Mouse (Mus musculus): ENCODE results near the gene Wif1. TPM values are rescaled to one million over a fixed set of nuclear protein-coding genes. Genes with fewer than 3 reads are reported as not detected.

The Wif1 gene
- total and polyA plus RNA-seq, 2 experiments from 2014 or later: 6.0 to 6.1 TPM

DNA sequence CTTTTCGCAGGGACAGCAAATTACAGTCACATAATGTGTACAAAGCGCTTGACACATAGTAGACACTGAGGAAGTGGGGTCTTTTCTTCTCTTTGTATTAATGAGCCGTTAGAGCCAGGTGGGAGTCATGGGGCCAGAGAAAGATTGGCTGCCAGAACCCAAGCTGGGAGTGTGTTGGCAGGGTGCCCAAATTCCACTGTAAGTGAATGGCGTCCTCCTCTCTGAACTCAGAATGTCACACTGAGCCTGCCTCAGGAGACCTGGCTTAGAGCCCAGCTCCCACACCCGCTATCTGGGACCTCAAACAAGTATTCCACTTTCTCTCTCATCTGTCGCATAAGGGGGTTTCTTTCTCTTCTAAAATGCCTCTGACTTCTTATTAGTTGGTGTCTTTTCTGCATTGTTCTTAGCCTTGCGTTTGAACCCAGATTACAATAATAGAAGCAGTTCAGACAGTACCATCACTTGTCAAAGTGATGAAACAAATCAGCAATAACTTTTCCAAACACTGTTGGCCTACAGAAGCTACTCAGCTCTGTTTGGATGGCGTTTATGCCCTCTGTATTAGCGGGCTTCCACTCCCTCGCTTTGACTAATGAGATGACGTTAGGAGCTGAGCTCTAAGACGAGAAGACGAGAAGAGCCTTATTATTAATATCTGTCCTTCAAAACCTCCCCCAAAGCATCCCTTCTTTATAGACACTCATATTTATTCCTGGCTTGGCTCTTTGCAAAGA lies 21.9 kb downstream of the Wif1 start:
- Histone ChIP-seq H3K4me3 (ENCODE audit: low read depth, low read length) (no peak overlapping the region), H3K27ac (ENCODE audit: low read depth, low read length) (no peak overlapping the region), H3K36me3 (ENCODE audit: insufficient read depth) (no peaks in the 10 kb centered on the region), H3K27me3 (ENCODE audit: insufficient read depth, low read length) (no peaks in the 10 kb centered on the region), H3K9me3 (ENCODE audit: low read length) (no peaks in the 10 kb centered on the region), H3K9ac (no peak overlapping the region), H3K4me1 (ENCODE audit: insufficient read depth) (0 out of 2 replicates have a peak, but pooled peaks cover 9% of the 10 kb centered on the region), H3K4me2 (ENCODE audit: low read depth) (0 out of 2 replicates have a peak overlapping the region, but pooled peaks have one; percentile 8)
- no peak for TF ChIP-seq CTCF (IDR thresholded peaks at IDR 0.05; ENCODE audit: low read depth)
- DNase-seq (peak; percentile 83), ATAC-seq (peak; percentile 89)
- WGBS: 8% methylated on average over 13 of the region's 13 CpGs

DNA sequence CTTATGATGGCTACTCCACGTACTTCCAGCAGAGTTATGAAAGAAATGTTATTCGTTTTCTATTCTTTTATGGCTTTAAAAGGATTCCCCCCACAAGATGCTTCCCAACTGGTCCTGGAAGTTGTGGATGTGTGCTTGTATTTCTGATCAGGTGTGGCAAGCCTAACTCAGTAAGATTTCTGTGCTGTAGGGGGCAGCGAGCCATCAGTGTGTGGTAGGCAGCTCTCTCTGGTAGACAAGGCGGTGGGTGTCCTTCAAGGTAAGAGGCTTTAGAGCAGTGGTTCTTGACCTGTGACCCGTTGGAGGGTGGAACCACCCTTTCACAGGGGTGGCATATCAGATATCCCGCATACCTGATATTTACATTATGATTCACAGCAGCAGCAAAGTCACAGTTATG lies 23.1 kb downstream of the Wif1 start:
- no peak for ATAC-seq
- WGBS: 84% methylated on average over 6 of the region's 6 CpGs
- no peak overlapping the region for H3K27ac ChIP-seq (ENCODE audit: low read depth, low read length)

DNA sequence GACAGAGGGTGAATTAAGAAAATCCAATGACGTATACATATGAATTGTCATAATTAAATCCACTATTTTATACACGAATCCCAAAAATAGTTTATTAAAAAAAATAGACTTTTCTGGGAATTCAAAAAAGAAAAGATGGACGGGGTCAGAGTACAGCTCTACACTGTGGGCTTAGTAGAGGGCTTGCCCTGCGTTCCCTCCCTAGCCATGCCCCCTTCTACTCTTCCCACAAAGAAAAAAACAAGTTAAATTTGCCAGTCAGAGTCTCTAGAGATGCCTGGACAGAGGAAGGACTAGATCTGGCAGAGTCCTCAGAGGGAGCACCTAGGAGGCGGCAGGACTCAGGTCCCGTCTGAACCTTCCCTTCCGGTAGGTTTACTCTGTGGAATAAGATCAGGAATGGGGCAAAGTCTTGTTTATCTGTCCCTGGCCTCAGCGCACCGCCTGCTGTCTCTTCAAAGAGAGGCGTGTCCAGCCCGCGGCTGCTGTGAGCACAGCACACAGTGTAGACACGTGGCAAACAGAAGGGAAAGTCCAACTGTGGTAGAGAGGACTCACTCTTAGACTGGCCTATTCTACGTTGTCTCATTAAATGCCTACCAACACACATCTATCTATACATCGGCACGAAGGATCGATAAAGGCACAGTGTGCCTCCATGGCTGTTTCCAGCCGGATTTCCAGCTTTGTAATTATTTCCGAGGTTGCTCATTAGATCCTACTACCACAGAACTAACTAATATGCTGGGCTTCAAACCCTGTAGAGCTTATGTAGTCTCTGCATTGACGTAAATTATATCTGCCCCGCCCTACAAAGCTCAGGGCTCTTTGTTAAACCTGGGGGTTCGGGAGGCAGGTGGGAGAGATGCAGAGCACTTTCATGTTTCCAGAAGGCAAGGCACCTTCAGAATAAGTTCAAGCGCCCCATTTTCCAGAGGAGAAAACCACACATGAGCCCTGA lies 25.6 kb downstream of the Wif1 start:
- no peaks in the 10 kb centered on the region for H3K27me3 ChIP-seq (ENCODE audit: insufficient read depth, low read length)
- no peak for DNase-seq
- H3K27ac ChIP-seq (ENCODE audit: low read depth, low read length): no peak overlapping the region
- H3K9ac ChIP-seq: no peak overlapping the region
- no peak for TF ChIP-seq CTCF (IDR thresholded peaks at IDR 0.05; ENCODE audit: low read depth)
- H3K9me3 ChIP-seq (ENCODE audit: low read length): no peaks in the 10 kb centered on the region
- 0 out of 2 replicates have a peak, but pooled peaks cover 9% of the 10 kb centered on the region for H3K4me1 ChIP-seq (ENCODE audit: insufficient read depth)
- no peaks in the 10 kb centered on the region for H3K36me3 ChIP-seq (ENCODE audit: insufficient read depth)
- 71% methylated on average over 23 of the region's 23 CpGs for WGBS
- no peak overlapping the region for H3K4me2 ChIP-seq (ENCODE audit: low read depth)
- no peak for ATAC-seq
- H3K4me3 ChIP-seq (ENCODE audit: low read depth, low read length): no peak overlapping the region

More for the DNA sequence above, 23.1 kb downstream of the Wif1 start:
- Histone ChIP-seq H3K27me3 (ENCODE audit: insufficient read depth, low read length) (no peaks in the 10 kb centered on the region), H3K4me2 (ENCODE audit: low read depth) (no peak overlapping the region), H3K9me3 (ENCODE audit: low read length) (no peaks in the 10 kb centered on the region), H3K36me3 (ENCODE audit: insufficient read depth) (no peaks in the 10 kb centered on the region), H3K4me1 (ENCODE audit: insufficient read depth) (0 out of 2 replicates have a peak, but pooled peaks cover 9% of the 10 kb centered on the region), H3K4me3 (ENCODE audit: low read depth, low read length) (no peak overlapping the region), H3K9ac (no peak overlapping the region)
- TF ChIP-seq CTCF (IDR thresholded peaks at IDR 0.05; ENCODE audit: low read depth): peak; percentile 15; the same call in 1 of the 2 replicates
- no peak for DNase-seq

DNA sequence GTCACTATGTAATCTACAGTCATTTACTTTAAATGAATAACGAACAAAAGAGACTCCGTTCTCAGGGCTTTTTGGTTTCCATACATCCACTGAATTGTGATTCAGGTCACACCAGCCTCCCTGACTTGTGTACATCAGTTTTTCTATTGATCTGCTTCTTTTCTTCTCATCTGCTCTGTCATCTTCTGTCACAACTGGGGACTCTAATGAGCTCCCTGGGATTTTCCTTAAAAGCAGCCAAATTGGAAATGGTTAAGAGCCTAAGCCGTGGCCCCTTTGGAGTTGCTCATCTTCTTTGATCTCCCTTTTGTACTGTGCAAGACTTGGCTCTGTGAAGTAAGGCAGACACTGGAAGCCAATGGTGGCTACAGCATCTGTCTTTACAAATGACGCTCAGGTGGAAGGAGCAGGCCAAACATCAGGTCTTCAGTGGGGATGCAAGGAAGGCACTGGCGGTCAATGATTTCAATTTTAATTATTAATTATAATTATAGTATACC lies 27.6 kb downstream of the Wif1 start:
- no peak for ATAC-seq
- DNase-seq: no peak
- Histone ChIP-seq H3K9me3 (ENCODE audit: low read length) (no peaks in the 10 kb centered on the region), H3K36me3 (ENCODE audit: insufficient read depth) (no peaks in the 10 kb centered on the region), H3K27ac (ENCODE audit: low read depth, low read length) (no peak overlapping the region), H3K27me3 (ENCODE audit: insufficient read depth, low read length) (no peaks in the 10 kb centered on the region), H3K9ac (no peak overlapping the region), H3K4me3 (ENCODE audit: low read depth, low read length) (no peak overlapping the region), H3K4me2 (ENCODE audit: low read depth) (no peak overlapping the region), H3K4me1 (ENCODE audit: insufficient read depth) (no peaks in the 10 kb centered on the region)
- 31% methylated on average over 5 of the region's 5 CpGs for WGBS
- TF ChIP-seq CTCF (IDR thresholded peaks at IDR 0.05; ENCODE audit: low read depth): no peak

GRCm38 (mm10) chr10:121062704-121063103 lies 28.9 kb downstream of the Wif1 start:
- no peak for ATAC-seq
- H3K9me3 ChIP-seq (ENCODE audit: low read length): no peaks in the 10 kb centered on the region
- 63% methylated on average over 8 of the region's 8 CpGs for whole genome bisulfite sequencing

GRCm38 (mm10) chr10:121067416-121067951 lies 33.7 kb downstream of the Wif1 start:
- ATAC-seq (no peak), DNase-seq (no peak)
- H3K4me1 ChIP-seq (ENCODE audit: insufficient read depth): no peaks in the 10 kb centered on the region
- TF ChIP-seq CTCF (IDR thresholded peaks at IDR 0.05; ENCODE audit: low read depth): no peak
- H3K27ac ChIP-seq (ENCODE audit: low read depth, low read length): no peak overlapping the region
- no peak overlapping the region for H3K9ac ChIP-seq
- no peaks in the 10 kb centered on the region for H3K9me3 ChIP-seq (ENCODE audit: low read length)
- no peak overlapping the region for H3K4me2 ChIP-seq (ENCODE audit: low read depth)
- no peaks in the 10 kb centered on the region for H3K36me3 ChIP-seq (ENCODE audit: insufficient read depth)
- H3K4me3 ChIP-seq (ENCODE audit: low read depth, low read length): no peak overlapping the region
- H3K27me3 ChIP-seq (ENCODE audit: insufficient read depth, low read length): no peaks in the 10 kb centered on the region
- 82% methylated on average over 7 of the region's 7 CpGs for WGBS

More at GRCm38 (mm10) chr10:121062704-121063103, 28.9 kb downstream of the Wif1 start:
- Histone ChIP-seq H3K4me2 (ENCODE audit: low read depth) (no peak overlapping the region), H3K4me1 (ENCODE audit: insufficient read depth) (no peaks in the 10 kb centered on the region), H3K9ac (no peak overlapping the region), H3K4me3 (ENCODE audit: low read depth, low read length) (no peak overlapping the region), H3K36me3 (ENCODE audit: insufficient read depth) (no peaks in the 10 kb centered on the region), H3K27ac (ENCODE audit: low read depth, low read length) (no peak overlapping the region), H3K27me3 (ENCODE audit: insufficient read depth, low read length) (no peaks in the 10 kb centered on the region)
- DNase-seq: no peak
- no peak for TF ChIP-seq CTCF (IDR thresholded peaks at IDR 0.05; ENCODE audit: low read depth)

All from forebrain, postnatal 0 days (tissue).